Mouse (Mus musculus) kidney, adult 9 months (tissue): ENCODE measurements around the gene Ank2.

Experiments used
- DNase-seq: peaks from one replicate; pipeline ENCODE4 v3.0.0; 2022

The Ank2 gene

DNA sequence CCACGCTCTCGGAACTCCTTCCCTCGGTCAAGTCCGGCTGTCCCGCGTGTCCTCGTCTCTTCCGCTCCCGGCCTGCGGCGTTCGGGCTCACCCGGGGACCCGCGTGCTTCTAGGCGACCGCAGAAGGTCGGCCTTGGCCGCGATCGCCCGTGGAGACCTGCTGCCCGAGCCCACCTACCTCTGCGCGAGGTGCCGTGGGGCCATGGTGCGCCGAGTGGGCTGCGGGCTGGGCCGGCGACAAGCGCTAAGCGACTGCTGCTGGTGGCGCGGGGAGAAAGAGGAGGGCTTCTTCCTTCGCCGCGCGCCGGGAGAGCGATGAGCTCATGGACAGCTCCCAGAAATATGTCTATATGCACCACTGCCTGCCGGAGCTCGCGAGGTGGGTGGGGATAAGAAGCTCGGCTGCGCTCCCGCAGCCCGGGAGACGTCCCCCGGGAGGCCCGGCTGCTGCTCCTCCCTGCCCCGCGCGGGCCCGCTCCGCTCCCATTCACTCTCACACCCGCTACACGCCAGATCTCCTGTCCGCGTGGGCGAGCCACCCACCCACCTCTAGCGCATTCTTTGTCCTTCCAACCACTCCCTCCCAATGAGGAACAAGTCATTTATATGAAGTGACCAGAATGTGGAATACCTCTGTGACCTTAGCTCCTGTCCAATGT, at the start of gene Ank2:
TSS of gene Ank2 (minus strand) at position 609 of the 659 bp plus-strand sequence.
- no peak for DNase-seq

DNA sequence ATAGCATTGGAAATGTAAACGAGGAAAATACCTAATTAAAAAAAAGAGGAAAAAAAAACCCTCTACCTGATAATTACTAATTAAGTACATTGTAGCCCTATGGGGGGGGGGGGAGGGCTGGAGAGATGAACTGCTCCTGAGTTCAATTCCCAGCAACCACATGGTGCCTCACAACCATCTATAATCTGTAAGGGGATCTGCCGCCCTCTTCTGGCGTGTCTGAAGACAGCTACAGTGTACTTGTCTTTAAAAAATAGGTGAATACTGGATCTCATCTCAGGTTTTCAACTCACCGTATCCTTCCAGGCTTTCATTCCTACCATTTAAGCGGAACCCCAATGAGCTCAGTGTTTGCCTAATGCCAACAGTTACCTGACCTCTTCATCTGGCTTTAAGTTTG, 48.7 kb upstream of the Ank2 start:
- DNase-seq, result peak; percentile 17

DNA sequence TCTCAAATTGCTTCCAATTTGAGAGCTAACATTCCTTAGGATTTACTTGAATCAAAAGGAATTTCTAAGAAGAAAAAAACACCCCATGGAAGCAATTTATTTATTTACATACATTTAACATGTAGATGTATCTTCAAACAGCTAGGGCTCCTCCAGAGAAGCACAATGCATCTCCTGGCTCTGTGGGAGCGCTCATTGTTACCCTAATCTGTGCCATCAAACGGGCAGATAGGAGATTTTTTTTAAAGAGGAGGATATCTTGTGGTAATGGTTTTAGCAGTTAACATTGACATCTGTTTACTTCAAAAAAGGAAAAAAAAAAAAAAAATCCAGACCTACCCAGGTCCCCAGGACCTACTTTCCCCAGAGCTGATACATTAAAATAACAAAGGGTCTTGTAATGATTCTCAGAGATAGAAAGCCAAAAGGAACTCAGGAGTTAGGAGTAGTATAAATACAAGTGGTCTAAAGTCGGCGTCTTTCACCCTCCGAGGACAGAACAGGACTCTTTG, 45.5 kb upstream of the Ank2 start:
- DNase-seq, result no peak

DNA sequence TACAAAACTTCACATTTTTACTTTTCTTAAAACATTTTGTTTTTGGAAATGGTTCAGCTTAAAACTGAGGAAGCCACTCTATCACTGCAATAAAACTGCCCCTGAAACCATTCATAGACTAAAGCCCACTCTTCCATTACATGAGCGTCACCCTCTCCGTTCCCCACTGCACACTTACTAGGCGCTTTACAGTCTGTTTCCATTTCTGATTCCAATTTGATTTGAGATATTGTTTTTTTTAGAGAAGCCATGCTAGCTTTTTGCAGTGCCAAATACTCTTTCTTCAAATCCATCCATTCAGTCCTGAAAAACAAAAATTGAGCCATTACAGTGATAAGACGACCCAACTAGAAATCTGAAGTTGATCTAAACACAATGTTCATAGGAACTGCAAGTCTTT, 44.8 kb upstream of the Ank2 start:
- no peak for DNase-seq

DNA sequence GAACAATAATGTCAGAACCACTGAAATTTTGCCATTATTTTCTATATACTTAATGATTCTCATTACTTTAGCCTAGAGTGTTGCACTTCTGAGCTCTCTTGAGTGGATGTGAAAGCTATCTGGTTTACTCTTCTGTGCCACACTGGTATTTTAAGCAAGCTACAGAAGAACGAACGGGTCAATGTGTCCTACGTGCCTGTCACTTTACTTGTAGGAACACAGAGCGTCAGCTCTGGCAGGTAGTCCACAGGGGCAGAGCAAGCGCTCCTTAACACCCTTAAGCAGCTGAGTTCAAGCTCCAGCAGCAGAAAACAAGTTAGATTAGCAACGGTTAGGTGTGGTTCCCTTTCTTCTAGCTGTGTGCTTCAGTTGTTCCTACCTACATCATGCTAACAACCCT, 40.0 kb upstream of the Ank2 start:
- DNase-seq, result no peak

DNA sequence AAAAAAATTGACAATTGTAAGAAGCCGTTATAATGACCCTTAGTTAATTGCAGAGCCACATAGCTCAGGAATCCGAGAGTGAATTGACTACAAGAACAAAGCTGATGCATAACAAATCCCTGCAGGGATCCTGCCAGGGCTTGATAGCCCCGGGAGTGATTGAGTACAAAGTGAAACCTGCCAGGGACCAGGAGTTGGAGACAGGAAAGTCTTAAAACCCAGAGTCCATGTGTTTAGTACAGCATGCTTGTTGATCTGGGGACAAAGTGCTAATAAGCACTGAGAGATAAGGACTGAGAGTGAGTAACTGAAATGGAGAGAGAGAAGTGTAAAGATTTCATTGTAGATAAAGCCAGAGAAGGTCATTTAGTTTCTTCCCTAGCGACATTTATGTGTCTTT, 31.1 kb upstream of the Ank2 start:
- no peak for DNase-seq

DNA sequence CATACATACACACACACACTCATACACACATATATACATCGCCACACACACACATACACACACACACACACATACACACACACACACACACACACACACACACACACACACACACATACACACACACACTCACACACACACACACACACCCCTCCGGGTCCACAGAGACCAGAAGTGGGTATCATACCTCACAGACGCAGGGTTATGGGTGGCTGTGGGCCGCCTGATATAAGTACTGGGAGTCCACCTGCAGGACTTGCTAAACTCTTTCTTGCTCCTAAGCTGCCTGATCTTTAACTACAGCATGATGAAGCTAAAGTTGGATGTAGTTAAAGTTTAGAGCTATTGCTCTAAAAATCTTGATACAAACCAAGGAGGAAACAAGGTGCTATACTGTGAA, 30.7 kb upstream of the Ank2 start:
- DNase-seq, result no peak

DNA sequence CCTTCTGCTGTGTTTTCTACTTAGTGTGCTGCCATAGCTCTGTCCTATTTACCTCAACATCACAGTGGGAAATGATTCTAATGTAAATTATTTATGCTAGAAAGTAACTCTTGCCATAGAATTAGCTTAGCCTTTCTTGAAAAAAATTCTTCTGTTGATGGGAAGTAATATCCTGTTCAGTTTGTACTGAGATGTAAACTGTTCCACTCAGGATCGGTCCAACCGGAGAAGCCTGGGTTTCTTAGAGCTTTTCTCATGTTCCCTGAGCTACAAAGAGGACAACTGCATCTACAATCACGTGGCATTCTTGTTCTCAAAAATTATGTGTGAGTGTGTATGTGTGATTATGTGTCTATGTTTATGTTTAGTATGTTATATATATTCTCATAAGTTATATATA, 30.1 kb upstream of the Ank2 start:
- DNase-seq, result no peak

DNA sequence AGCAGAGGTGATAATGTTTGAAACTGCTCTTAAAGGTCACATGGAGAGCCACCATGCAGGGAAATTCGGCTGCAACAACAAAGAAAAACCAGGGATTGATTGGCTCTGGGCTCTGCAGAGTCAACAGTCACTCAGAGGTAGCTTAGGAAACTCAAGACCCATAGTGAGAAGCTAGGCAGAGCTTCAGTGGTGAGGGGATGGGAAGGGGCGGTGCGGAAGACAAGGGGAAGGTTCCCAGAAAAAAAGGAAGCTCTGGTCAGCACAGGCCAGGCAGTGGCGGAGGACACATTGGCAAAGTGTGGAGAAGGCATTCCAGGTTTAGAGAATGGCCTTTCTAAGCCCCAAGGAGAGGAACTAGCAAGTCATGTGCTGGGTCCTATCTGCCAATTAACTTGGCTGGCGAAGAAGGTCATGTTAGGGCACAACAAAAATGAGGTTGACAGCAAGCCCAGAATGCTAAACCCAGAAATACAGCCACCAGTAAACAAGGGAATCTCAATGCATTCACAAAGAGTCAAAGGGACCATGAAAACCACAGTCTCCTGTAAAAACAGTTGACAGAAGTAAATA, 28.4 kb upstream of the Ank2 start:
- DNase-seq, result no peak

DNA sequence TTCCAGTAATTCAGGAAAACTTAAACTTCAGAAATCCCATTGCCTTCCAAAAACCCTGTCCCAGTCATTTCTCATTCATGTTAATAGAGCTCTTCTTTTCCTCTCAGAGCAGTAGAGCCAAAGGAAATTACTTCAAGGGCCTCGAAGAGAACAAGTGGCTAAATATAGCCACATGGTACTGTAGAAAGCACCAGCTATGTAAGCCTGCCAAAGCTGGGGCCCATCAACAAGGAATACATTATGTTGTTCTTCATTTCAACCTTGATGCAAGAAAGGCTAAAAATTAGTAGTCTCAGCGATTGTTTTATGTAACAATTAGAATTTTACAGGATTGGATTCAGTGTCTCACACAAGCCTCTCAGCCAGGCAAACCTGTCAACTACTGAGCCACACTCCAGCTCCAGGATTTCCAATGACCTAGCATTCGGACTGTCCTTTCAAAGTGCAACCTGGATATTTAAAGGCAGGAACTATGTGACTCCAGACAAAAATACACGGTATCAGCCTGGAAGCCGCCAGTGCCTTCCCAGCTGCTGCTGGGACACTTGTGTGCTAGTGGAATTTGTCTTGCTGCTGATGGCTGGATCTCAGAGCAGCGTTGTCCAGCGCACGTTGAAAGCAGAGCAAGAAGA, 26.2 kb upstream of the Ank2 start:
- no peak for DNase-seq

DNA sequence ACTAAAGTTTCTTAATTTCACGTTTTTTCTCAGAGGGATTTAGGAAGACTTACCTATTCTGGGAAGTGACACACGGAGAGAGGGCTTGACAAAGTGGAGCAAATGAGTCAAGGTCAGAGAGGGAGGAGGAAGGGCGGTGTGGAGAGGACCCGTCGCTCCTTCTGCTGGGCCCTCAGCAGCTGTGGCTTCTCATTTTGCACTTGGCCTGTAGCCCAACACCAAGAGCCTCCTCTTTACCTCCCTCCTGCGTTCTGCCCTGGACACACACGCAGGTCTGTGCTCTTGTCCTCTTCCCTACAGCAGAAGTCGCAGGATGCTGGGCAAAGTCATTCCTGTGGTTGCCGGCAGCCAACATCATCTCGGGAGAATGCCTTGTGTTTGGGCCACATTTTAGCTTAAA, 22.0 kb upstream of the Ank2 start:
- DNase-seq, result no peak

DNA sequence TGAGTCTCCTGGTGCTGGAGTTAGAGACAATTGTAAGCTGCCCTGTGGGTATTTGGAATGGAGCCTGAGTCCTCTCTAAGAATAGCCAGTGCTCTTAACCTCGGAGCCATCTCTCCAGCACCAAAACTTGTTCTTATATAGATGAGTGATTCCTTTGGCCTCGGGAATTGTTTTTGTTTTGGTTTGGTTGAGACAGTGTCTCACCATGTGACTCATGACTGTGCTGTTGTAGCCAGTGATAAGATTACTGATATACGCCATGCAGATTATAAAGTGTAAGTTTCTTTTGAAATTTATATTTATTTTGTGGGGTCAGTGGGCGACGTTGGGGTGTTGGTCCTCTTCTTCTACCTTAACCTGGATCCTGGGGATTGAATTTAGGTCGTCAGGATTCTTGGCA, 21.1 kb upstream of the Ank2 start:
- no peak for DNase-seq

DNA sequence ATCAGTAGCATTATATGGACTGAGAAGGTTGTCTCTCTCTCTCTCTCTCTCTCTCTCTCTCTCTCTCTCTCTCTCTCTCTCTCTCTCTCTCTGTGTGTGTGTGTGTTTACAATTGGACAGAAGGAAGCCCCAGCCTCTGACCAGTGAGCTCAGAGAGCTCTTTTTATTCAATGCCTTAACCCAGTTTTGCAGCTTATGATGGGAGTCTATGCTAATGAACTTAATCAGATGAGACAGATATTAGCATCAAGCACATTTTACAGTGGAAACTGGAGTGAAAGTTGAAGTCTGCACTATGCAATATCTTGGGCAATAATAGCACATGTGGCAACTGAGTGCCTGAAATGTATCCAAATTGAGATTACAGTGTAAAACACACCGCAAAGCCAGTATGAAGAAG, 16.1 kb upstream of the Ank2 start:
- DNase-seq, result no peak

DNA sequence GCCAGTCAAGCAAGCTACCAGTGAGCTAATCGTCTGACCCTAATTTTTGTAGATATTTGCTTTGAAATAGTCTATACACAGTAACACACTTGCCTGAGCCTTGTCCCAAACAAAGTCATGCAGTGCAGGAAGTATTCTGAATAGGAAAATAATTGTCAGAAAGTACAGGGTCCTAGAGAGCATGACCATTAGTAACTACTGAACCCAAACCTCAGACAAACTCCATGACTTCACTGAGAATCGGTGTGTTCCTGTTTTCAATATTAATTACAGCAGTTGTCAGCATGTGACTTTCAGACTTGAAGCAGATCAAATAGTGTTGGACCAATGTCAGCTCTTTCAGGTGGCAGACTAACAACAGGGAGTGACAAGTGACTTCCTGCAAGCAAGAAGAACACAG, 14.5 kb upstream of the Ank2 start:
- no peak for DNase-seq

DNA sequence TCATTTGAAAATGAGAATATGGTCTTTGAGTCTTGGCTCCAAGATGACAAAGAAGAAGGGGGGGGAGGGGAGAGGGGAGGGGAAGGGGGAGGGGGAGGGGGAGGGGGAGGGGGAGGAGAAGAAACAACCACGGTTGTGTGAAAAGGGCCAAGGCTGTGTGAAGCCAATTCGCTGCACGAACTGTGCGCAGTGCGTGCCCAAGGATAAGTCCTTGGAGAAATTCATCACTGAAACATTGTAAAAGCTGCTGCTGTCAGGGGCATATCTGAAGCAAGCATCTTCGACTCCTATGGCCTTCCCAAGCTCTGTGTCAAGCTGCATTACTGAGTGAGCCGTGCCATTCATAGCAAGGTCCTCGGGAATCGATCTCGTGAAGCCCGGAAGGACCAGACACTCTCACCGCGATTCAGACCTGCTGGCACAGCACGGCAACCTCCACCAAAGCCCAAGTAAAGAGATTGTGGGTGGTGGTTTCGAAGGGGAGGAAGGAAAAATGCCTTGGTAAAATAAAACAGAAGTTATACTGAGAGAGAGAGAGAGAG, 13.7 kb upstream of the Ank2 start:
- no peak for DNase-seq

DNA sequence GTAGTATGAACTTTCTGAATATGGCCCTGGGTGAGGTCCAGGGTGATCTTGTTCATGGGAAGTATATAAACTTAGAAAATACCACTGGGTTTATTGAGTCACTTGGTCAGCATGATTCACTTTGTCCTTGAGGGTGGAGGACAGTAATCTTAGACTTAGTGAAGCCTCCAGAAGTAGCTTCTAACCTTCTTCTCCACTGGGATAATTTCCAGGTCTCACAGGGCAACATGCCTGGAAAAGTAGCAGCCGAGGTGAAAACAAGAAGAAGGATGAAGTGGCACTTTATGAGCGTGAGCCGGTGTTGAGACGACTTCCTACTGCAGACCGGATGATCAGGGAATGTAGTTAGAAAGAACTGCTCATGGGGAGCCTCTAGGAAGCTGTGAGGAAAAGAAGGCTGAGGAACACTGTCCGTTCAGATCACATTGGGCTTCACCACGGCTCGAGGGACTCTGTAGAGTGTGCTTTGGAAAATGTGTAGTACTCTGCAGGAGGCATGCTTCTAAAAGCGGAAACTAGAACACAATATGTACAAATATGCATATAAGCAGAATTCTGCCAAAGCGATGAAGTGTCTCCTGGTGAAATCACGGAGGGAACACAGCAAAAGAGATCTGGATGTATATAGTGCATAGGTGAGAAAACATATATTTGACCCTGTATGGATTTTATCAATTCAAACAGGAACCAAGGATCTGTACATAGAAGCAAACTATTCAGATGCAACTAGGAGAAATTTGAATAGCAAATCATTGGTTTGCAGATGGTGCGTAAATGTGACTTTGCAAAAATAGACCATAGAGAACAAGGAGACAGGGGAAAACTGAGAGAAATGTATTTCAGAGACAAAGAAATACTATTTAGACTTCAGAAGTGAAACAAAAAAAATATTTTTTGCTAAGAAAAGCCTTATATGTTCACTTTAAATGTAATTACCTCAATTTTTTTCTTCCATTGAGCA, 12.9 kb upstream of the Ank2 start:
- DNase-seq, result no peak

DNA sequence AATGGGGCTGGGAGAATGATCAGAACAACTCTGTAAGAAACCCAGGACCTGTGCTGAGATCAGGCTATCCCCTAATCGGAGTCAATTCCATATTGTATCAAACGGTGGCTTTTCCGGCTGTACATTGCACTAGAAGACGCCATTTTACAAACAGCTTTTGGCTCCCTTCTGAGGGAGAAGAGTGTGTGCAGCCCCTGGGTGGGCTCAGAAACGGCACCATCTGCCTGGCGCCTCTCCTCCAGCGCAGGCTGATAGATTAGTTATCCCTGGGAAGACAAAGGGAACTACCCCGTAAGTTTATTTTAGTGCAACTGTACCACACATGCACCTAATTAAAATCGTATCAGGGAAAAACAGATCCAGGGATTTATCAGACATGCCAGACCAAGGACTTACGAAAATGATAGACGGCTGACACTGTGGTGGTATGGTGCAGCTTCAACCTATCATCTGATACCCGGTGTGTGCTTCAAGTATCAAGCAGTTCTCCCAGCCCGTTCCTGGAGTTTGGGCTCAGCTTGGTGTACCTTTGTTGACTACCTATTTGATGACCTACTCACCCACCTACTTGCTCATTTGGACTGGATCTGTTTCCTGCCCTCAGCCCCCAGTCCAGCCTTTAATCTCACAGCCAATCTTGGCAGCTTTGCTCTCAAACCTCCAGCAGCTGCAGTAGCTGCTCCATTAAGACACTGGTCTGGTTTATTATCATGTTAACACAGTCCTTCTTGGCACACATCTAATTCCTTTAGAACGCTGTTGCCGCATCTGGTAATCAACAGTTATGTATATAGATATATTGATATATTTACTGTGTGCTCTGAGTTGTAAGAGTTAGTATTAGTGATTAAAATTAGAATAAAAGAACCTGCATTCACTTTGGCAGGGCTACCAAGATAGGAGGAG, 9.0 kb upstream of the Ank2 start:
- no peak for DNase-seq

DNA sequence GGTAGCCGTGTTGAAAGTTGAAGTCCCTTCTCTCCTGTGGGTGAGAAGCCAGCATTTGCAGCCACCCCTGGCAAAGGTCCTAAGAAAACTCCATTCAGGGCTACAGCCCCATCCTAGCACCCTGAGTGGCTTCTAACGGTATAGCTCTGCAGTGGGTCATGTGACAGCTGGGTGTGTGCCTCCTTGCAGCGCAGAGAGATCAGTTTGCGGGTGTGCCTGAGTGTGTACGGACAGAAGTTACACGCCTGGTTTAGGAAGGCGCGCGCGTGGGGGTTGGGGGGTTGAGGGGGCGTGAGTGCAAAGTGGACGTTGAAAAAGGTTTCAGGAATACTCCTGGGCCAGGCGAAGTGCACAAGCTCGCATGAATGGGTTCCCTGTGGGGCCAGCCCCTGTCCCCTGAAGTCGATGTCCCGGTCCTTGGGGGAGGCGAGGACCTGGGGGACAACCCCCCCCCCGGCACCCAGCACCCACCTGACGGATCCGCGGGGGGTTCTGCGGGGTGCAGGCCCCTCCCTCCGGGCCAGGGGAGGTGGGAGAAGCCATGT, 881 bp downstream of the Ank2 start:
- no peak for DNase-seq

DNA sequence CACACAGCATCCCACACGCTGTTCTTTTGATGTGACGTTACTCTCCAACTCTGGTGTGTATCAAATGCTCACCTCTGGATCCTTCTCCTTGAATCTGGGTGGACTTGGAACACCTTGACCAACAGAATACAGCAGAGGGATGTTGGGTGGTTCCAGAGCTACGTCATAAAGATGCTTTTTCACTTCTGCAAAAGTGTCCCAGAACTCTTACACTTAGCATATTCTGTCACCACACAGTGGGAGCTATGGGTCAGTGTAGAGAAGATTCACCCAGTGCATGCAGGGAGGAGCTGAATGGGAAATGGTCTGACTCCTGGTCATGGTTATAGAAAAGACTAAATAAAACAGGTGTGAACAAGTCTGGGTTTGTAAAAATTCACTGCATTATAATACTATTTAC, 6.5 kb downstream of the Ank2 start:
- DNase-seq, result no peak

DNA sequence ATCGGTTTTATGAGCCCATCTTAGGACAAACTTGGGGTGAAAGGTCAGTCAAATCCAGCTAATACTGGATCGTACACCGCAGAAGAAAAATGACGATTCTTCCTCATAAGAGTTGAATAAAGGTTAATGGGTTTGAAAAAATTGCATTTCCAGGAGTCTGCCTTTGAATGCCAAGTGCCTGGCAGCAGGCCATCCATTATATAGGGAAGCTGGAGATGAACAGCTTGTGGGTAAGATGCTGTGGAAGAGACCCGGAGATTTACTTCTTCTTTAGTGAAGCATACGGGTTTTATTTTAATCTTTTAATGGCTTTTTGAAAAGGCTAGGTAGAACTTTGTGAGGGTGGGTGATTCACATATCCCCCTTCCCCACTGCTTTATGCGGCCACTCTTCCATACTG, 11.8 kb downstream of the Ank2 start:
- no peak for DNase-seq

DNA sequence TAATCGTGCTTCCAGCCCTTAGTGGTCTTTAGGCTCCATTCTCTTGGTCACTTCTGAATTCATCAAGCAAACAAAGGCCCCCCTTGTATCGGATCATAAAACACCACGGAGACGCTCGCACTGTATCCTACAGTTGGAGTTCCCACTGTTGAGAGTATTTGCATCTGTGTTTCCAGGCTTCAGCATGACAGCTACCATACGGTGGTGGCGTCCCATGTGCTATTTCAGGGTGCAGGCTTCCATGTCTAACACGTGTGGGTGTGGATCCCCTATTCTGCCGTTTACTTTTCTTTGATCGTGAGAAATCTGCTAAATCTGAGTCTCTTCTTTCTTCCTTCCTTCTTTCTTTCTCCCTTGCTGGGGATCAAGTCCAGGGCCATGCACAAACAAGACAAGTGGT, 14.0 kb downstream of the Ank2 start:
- no peak for DNase-seq

DNA sequence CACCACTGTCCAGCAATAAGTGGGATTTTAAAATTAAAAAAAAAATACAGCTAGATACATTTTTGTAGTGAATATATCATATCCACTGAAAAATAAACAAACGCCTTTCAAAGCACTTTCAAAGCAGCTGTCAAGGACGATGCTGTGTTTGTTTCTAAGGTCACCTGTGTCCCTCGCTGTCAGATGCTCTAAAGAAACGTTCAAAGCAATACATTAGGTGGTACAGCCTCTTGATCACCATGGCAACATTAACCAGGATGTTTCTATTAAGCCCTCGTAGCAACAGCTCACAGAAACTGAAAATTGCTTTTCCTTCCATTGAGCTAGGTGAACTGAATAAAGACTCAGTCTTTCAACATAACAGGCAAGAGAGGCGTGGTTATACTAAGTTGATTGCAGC, 17.5 kb downstream of the Ank2 start:
- no peak for DNase-seq
